Mouse (Mus musculus) heart, postnatal 0 days (tissue): ENCODE measurements at regions not wholly inside any gene's neighbourhood (a gene's known extent, or its start where the extent isn't known, plus 50 kb on each side); places are given as distances from the start of the nearest gene placed in this dataset.

Experiments used
- ATAC-seq: fragments of 200-750 bp; cut with Nextera tagmentation; 2 replicates; pipeline ENCODE4 v1.8.0; 2017; ENCODE audit warnings: low read depth, moderate number of reproducible peaks, moderate library complexity; ENCODE audit not compliant: insufficient read depth
- DNase-seq: peaks from one replicate; pipeline ENCODE4 v3.0.0-alpha.2; 2016; ENCODE audit warnings: low spot score
- H3K27ac ChIP-seq: fragments of 300-500 bp; sonication (generic); 2 replicates; pipeline ENCODE4 v1.5.1; 2014; ENCODE audit warnings: low read depth, mild to moderate bottlenecking
- H3K27me3 ChIP-seq: fragments of 300-500 bp; sonication (generic); 2 replicates; pipeline ENCODE4 v1.6.1; 2014; ENCODE audit warnings: low read length, mixed read lengths; ENCODE audit not compliant: control insufficient read depth, insufficient read depth
- H3K36me3 ChIP-seq: fragments of 300-500 bp; sonication (generic); replicated peaks from 2 replicates; pipeline ENCODE4 v1.6.1; 2014; ENCODE audit warnings: low read length, mixed read lengths; ENCODE audit not compliant: control insufficient read depth, insufficient read depth
- H3K4me1 ChIP-seq: fragments of 300-500 bp; sonication (generic); 2 replicates; pipeline ENCODE4 v1.6.1; 2014; ENCODE audit warnings: antibody characterized with exemption; ENCODE audit not compliant: control insufficient read depth, insufficient read depth
- H3K4me2 ChIP-seq: fragments of 300-500 bp; sonication (generic); 2 replicates; pipeline ENCODE4 v1.6.1; 2014; ENCODE audit warnings: low read depth, mild to moderate bottlenecking, low read length, moderate library complexity
- H3K4me3 ChIP-seq: fragments of 300-500 bp; sonication (generic); 2 replicates; pipeline ENCODE4 v1.5.1; 2014; ENCODE audit warnings: low read depth, low read length
- H3K9ac ChIP-seq: fragments of 300-500 bp; sonication (generic); replicated peaks from 2 replicates; pipeline ENCODE4 v1.6.1; 2014; ENCODE audit warnings: low read depth, low read length, mixed read lengths
- H3K9me3 ChIP-seq: fragments of 300-500 bp; sonication (generic); replicated peaks from 2 replicates; pipeline ENCODE4 v1.6.1; 2016; ENCODE audit warnings: low read length; ENCODE audit not compliant: control insufficient read depth
- CTCF ChIP-seq: IDR thresholded peaks from 2 replicates; pipeline ENCODE4 v1.5.1; 2016; ENCODE audit warnings: antibody characterized with exemption, control low read depth, low read depth
- EP300 ChIP-seq: IDR thresholded peaks from 2 replicates; pipeline ENCODE4 v1.6.1; 2016; ENCODE audit warnings: antibody characterized with exemption, low read depth
- WGBS: fragments of 180-500 bp; shearing (Covaris S2); extraction: QIAGEN DNeasy Blood & Tissue Kit; methylation state at CpG from one replicate; pipeline ENCODE4 v1.1.7; 2014; 5-methylcytosine and 5-hydroxymethylcytosine counted together

- peaks cover 11% of the 10 kb centered on the region for H3K27me3 ChIP-seq
- WGBS: 89% methylated on average over 12 of the region's 12 CpGs
- H3K9ac ChIP-seq: no peak overlapping the region
- DNase-seq (no peak), ATAC-seq (no peak)
- no peaks in the 10 kb centered on the region for H3K36me3 ChIP-seq
- no peaks in the 10 kb centered on the region for H3K4me1 ChIP-seq
- no peak overlapping the region for H3K4me2 ChIP-seq
- H3K27ac ChIP-seq: no peak overlapping the region
- H3K9me3 ChIP-seq: no peaks in the 10 kb centered on the region
- H3K4me3 ChIP-seq: no peak overlapping the region
- TF ChIP-seq EP300 (no peak), CTCF (no peak)
Measured at GRCm38 (mm10) chr12:109390388-109390920, 62.2 kb upstream of the Dlk1 start.

- Histone ChIP-seq H3K27ac (no peak overlapping the region), H3K36me3 (no peaks in the 10 kb centered on the region), H3K27me3 (peaks cover 11% of the 10 kb centered on the region), H3K4me2 (no peak overlapping the region), H3K4me3 (no peak overlapping the region), H3K9me3 (no peaks in the 10 kb centered on the region), H3K4me1 (no peaks in the 10 kb centered on the region), H3K9ac (no peak overlapping the region)
- TF ChIP-seq CTCF (no peak), EP300 (no peak)
- DNase-seq (no peak), ATAC-seq (no peak)
- WGBS: 80% methylated on average over 8 of the region's 8 CpGs
Measured at GRCm38 (mm10) chr12:109390978-109391377, 61.6 kb upstream of the Dlk1 start.

- WGBS: 57% methylated on average over 8 of the region's 8 CpGs
- no peak overlapping the region for H3K4me3 ChIP-seq
- peaks cover 11% of the 10 kb centered on the region for H3K27me3 ChIP-seq
- H3K4me2 ChIP-seq: no peak overlapping the region
- no peaks in the 10 kb centered on the region for H3K9me3 ChIP-seq
- ATAC-seq (no peak), DNase-seq (no peak)
- TF ChIP-seq EP300 (no peak), CTCF (no peak)
- no peaks in the 10 kb centered on the region for H3K36me3 ChIP-seq
- H3K27ac ChIP-seq: no peak overlapping the region
- H3K4me1 ChIP-seq: no peaks in the 10 kb centered on the region
- no peak overlapping the region for H3K9ac ChIP-seq
Measured at GRCm38 (mm10) chr12:109393326-109393725, 59.3 kb upstream of the Dlk1 start.

GRCm38 (mm10) chr12:109393795-109394194 is 58.8 kb upstream of the Dlk1 start:
- TF ChIP-seq CTCF (peak; percentile 96), EP300 (no peak)
- peak; percentile 51 for DNase-seq
- Histone ChIP-seq H3K4me1 (no peaks in the 10 kb centered on the region), H3K9ac (no peak overlapping the region), H3K9me3 (no peaks in the 10 kb centered on the region), H3K4me3 (no peak overlapping the region), H3K36me3 (no peaks in the 10 kb centered on the region), H3K4me2 (no peak overlapping the region), H3K27me3 (peaks cover 11% of the 10 kb centered on the region), H3K27ac (no peak overlapping the region)
- 4% methylated on average over 15 of the region's 15 CpGs for WGBS
- peak; percentile 71 for ATAC-seq

- 0 out of 2 replicates have a peak, but pooled peaks cover under 1% of the 10 kb centered on the region for H3K4me1 ChIP-seq
- no peaks in the 10 kb centered on the region for H3K9me3 ChIP-seq
- no peak for DNase-seq
- no peak overlapping the region for H3K4me2 ChIP-seq
- no peak overlapping the region for H3K27ac ChIP-seq
- TF ChIP-seq EP300: no peak
- no peak for TF ChIP-seq CTCF
- no peaks in the 10 kb centered on the region for H3K36me3 ChIP-seq
- H3K9ac ChIP-seq: no peak overlapping the region
- H3K4me3 ChIP-seq: no peak overlapping the region
- ATAC-seq: no peak
- H3K27me3 ChIP-seq: peaks cover 11% of the 10 kb centered on the region
- WGBS: 72% methylated on average over 11 of the region's 11 CpGs
Measured at GRCm38 (mm10) chr12:109394396-109394795, 58.2 kb upstream of the Dlk1 start.

- no peak overlapping the region for H3K27ac ChIP-seq
- TF ChIP-seq EP300 (no peak), CTCF (no peak)
- H3K36me3 ChIP-seq: no peaks in the 10 kb centered on the region
- H3K4me3 ChIP-seq: no peak overlapping the region
- ATAC-seq (no peak), DNase-seq (no peak)
- H3K9ac ChIP-seq: no peak overlapping the region
- H3K4me1 ChIP-seq: 0 out of 2 replicates have a peak, but pooled peaks cover 9% of the 10 kb centered on the region
- peaks cover 18% of the 10 kb centered on the region for H3K27me3 ChIP-seq
- 82% methylated on average over 6 of the region's 6 CpGs for WGBS
- no peaks in the 10 kb centered on the region for H3K9me3 ChIP-seq
- H3K4me2 ChIP-seq: no peak overlapping the region
Measured at GRCm38 (mm10) chr12:109396614-109397013, 56.0 kb upstream of the Dlk1 start.
